Mouse (Mus musculus) olfactory bulb, adult 2 months (tissue): Measurements from ENCODE around the gene Mmp11. TPM values are rescaled to one million over a fixed set of nuclear protein-coding genes. Genes with fewer than 3 reads are reported as not detected.

Source experiments
- H3K27ac ChIP-seq: fragments of 200-500 bp; 2 replicates; pipeline ENCODE4 v1.5.1; 2012; ENCODE audit warnings: low read depth, low read length; ENCODE audit not compliant: insufficient read depth
- H3K4me1 ChIP-seq: fragments of 200-500 bp; 2 replicates; pipeline ENCODE4 v1.6.1; 2012; ENCODE audit warnings: low read length; ENCODE audit not compliant: control insufficient read depth, insufficient read depth
- H3K4me3 ChIP-seq: fragments of 200-500 bp; 2 replicates; pipeline ENCODE4 v1.5.1; 2012; ENCODE audit warnings: mild to moderate bottlenecking, low read depth, low read length, moderate library complexity; ENCODE audit not compliant: insufficient read depth
- CTCF ChIP-seq: fragments of 200-500 bp; IDR thresholded peaks from 2 replicates; pipeline ENCODE4 v1.5.1; 2012; ENCODE audit warnings: low read depth, mild to moderate bottlenecking, low read length, moderate library complexity; ENCODE audit not compliant: insufficient read depth
- POLR2A ChIP-seq: fragments of 200-500 bp; IDR thresholded peaks from 2 replicates; pipeline ENCODE4 v1.6.1; 2012; ENCODE audit warnings: mild to moderate bottlenecking, low read depth, low read length, moderate library complexity; ENCODE audit not compliant: insufficient read depth
- WGBS: fragments of 180-500 bp; shearing (Covaris S2); methylation state at CpG from one replicate; pipeline ENCODE4 v1.1.7; 2018; 5-methylcytosine and 5-hydroxymethylcytosine counted together
- polyA plus RNA-seq: library from polyadenylated mRNA; stranded (reverse); fragments of >200 nt; gene quantifications from 2 replicates; pipeline ENCODE4 v1.2.4, GENCODE M21; 2012; ENCODE audit warnings: low replicate concordance; ENCODE audit not compliant: missing spikeins, insufficient read depth, insufficient read length

The Mmp11 gene
- polyA plus RNA-seq, 1 experiment, result not detected

DNA sequence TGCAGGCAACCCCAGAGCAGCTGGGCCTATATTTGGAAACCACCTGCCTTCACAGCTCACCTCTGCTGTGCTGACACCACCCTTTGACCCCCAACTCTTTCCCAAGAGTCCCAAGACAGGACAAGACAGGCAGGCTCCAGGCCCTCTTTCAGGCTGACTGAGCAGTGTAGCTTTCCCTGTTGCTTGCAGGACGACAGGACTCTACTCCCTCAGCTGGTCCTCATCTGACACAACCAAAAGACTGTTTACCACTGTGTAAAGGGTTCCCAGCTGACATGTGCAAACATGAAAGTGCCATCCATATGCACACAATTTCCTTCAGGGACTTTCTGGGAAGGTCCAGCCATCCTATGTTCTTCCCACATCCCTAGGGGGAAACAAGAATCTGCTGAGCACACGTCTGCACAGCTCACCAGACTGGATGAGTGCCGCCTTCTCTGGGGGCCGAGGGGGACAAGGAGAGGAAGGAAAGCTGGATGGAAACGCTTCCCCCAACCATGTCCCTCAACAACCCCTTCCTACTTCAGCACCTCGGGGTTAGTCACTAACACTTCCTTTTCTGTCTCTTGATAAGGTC, 23.2 kb downstream of the Mmp11 start:
- Histone ChIP-seq H3K27ac (no peak overlapping the region), H3K4me1 (peaks cover 11% of the 10 kb centered on the region; the same call in 1 of the 2 replicates), H3K4me3 (no peak overlapping the region)
- 70% methylated on average over 6 of the region's 6 CpGs for WGBS
- TF ChIP-seq CTCF (no peak), POLR2A (no peak)

DNA sequence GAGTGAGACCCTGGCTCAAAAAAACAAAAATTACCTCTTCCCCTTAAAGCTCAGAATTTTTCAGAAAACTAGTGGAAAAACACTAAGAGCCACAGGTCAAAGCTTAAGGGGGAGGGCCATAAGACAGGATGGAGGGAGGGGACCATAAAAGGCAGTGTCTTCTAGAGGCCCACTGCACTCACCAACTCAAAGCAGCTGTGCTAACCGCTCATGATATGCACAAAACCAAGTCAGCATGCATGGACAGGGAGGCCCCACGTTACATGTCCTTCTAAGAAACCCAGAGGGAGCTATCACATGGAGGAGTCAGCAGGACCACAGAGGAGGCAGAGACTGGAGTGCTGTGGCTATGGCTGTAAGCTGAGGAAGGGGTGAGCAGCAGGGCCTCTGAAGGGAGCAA, 25.6 kb downstream of the Mmp11 start:
- Histone ChIP-seq H3K4me3 (no peak overlapping the region), H3K27ac (no peak overlapping the region), H3K4me1 (peaks cover 5% of the 10 kb centered on the region; the same call in 1 of the 2 replicates)
- 85% methylated on average over 2 of the region's 2 CpGs for WGBS
- TF ChIP-seq POLR2A (no peak), CTCF (no peak)

DNA sequence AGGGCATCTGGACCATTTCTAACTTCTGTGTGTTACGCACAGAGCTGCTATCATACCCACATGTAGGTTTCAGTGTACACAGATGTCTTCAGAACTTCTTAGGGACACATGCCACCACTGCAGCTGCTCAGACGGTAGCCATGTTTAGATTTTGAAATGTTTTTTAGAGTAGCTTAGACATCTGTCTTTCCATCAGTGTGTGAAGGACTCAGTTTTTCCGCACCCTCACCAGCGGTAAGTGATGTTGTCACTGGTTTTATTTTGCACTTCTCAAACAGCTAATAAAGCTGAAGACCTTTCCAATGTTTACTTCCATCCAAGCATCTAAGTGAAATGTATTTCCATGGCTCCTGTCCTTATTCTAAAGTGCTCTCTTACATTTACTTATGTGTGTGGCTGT, 29.4 kb downstream of the Mmp11 start:
- Histone ChIP-seq H3K4me3 (no peak overlapping the region), H3K4me1 (no peaks in the 10 kb centered on the region), H3K27ac (no peak overlapping the region)
- TF ChIP-seq POLR2A (no peak), CTCF (no peak)
- 92% methylated on average over 4 of the region's 4 CpGs for WGBS

DNA sequence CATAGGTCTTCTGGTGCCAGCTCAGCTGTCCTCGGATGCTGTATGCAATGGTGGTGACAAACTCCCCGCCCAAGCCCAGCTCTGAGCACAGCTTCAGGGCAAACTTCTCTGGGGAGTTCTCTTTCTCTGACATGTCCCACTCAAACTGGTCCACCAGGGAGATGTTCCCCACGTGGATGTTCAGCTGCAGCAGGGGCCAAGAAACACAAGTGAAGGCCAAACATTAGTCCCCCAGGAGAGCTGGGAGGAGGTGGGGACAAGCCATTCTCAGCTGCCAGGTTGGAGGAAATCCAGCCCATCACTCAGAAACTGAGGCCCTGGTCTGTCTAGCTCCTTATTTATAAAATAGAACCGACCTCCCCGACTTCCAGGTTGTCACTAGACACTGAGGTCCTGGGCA, 31.9 kb downstream of the Mmp11 start:
- Histone ChIP-seq H3K27ac (no peak overlapping the region), H3K4me3 (no peak overlapping the region), H3K4me1 (no peaks in the 10 kb centered on the region)
- TF ChIP-seq POLR2A, result no peak
- no peak for TF ChIP-seq CTCF
- WGBS, result 77% methylated on average over 5 of the region's 5 CpGs

GRCm38 (mm10) chr10:75898846-75899245, 37.5 kb downstream of the Mmp11 start:
- 26% methylated on average over 3 of the region's 3 CpGs for WGBS
- Histone ChIP-seq H3K4me3 (no peak overlapping the region), H3K4me1 (peaks cover 8% of the 10 kb centered on the region; the same call in 1 of the 2 replicates), H3K27ac (no peak overlapping the region)
- TF ChIP-seq POLR2A, result no peak
- no peak for TF ChIP-seq CTCF

GRCm38 (mm10) chr10:75898039-75898564, 38.2 kb downstream of the Mmp11 start:
- H3K27ac ChIP-seq, result no peak overlapping the region
- peaks cover 14% of the 10 kb centered on the region for H3K4me1 ChIP-seq
- 55% methylated on average over 6 of the region's 6 CpGs for WGBS
- no peak overlapping the region for H3K4me3 ChIP-seq
- TF ChIP-seq CTCF, result no peak
- no peak for TF ChIP-seq POLR2A

DNA sequence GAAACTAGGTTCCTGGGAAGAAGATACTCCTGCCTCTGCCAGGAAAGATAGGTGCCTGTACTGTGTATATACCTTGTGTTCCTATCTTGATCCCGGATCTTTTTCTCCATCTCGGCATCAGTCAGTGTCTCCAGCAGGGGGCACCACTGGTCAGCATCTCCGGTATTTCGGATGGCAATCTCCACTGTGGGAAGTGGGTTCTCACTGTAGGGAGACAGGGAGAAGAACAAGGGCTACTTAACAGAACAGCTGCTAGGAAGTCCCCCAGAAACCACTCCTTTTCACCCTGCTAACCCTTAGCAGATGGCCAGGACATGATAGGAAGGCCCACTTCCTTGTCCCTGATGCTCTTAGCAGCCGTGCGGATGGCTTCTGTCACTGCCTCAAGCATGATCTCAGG, 38.9 kb downstream of the Mmp11 start:
- WGBS, result 30% methylated on average over 6 of the region's 6 CpGs
- Histone ChIP-seq H3K4me1 (peaks cover 14% of the 10 kb centered on the region), H3K27ac (no peak overlapping the region), H3K4me3 (no peak overlapping the region)
- TF ChIP-seq POLR2A, result no peak
- TF ChIP-seq CTCF, result 0 out of 2 replicates have a peak, but pooled peaks have one; percentile 24

- whole genome bisulfite sequencing, result 50% methylated on average over 1 of the region's 1 CpGs
- peaks cover 14% of the 10 kb centered on the region for H3K4me1 ChIP-seq
- no peak overlapping the region for H3K4me3 ChIP-seq
- TF ChIP-seq CTCF, result no peak
- TF ChIP-seq POLR2A, result no peak
- H3K27ac ChIP-seq, result no peak overlapping the region
Measured at GRCm38 (mm10) chr10:75896208-75896607, 40.1 kb downstream of the Mmp11 start.

GRCm38 (mm10) chr10:75895730-75896129, 40.6 kb downstream of the Mmp11 start:
- TF ChIP-seq POLR2A, result no peak
- no peak for TF ChIP-seq CTCF
- Histone ChIP-seq H3K4me3 (no peak overlapping the region), H3K27ac (no peak overlapping the region), H3K4me1 (peaks cover 14% of the 10 kb centered on the region)
- WGBS, result 96% methylated on average over 5 of the region's 5 CpGs

DNA sequence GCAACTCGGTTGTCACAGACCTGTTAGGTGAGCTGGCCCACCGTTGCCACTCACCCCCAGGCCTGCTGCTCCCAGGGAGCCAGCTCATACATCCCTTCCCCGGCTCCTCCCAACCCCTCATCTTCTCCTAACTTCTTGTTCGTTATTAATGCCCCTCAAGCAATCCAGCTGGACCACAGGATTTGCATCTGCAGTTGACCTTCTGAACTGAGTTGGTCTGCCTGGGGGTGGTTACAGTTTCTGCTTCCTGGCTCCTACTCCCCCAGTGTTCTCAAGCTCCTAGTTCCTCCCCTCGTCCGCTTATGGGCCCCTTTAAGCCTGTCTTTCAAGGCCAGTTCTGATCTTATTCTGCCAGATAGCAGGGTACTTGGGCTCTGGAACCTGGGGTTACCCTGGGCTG, 41.7 kb downstream of the Mmp11 start:
- Histone ChIP-seq H3K4me3 (no peak overlapping the region), H3K27ac (no peak overlapping the region), H3K4me1 (peaks cover 14% of the 10 kb centered on the region)
- no peak for TF ChIP-seq POLR2A
- no peak for TF ChIP-seq CTCF
- 74% methylated on average over 6 of the region's 6 CpGs for WGBS
